19 mouse cellular contexts compared by ENCODE assay signal in the genomic region with DNA sequence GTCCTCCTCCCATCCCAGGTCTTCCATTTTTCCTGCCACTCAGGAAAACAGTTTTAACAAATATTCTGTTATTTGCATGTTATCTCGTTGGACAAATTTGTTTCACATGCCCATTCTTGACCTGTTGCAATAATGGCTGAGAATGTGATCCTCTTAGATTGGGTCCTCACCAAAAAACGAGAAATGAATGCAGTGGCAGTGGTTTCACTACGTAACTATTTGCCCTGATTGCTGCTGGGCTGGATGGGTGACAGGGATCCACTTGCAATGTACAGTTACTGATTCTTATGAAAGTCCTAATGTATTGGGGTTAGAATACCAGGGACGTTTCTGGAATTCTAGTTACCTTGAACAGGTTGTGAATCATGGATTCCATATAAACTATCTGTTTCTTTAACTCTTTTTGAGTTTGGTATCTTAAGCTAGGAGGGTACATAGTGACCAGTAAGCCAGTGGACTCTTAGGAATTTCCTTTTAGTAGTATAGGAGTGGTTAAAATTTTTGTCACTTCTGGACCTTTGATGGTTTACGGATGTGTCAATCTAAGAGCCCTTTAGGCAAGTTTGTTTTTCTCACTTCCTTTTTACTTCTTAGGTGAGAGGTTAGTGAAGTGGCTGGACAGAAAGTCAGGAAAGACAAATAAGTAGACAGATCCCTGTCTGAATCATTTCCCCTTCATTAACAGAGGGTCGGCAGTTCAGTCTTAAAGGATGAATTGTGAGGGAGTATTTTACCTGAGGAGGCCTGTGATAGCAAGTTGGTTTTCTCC.
"Had no signal": no experiment of that assay in that cellular context is flagged by ENCODE, and none has a peak within 500 bp of the region (broad histone marks: within the 10 kb centered on the region; RNA-seq: fewer than 3 reads in every experiment).

No protein-coding gene starts in this region.

- H3K4me2 ChIP-seq: liver, embryonic 13.5 days; liver, embryonic 15.5 days; lung, embryonic 15.5 days; midbrain, embryonic 11.5 days; midbrain, embryonic 13.5 days; midbrain, embryonic 15.5 days; neural tube, embryonic 12.5 days; stomach, embryonic 15.5 days had no signal

- H3K27me3 ChIP-seq: liver, embryonic 13.5 days; liver, embryonic 15.5 days; lung, embryonic 15.5 days; megakaryocyte, embryonic 14.5 days; midbrain, embryonic 13.5 days; midbrain, embryonic 15.5 days; neural tube, embryonic 12.5 days; stomach, embryonic 15.5 days had no signal

- ATAC-seq: liver, postnatal 0 days; midbrain, embryonic 13.5 days; midbrain, embryonic 15.5 days had no signal

- H3K9me3 ChIP-seq: liver, embryonic 13.5 days; liver, embryonic 15.5 days; lung, embryonic 15.5 days; megakaryocyte, embryonic 14.5 days; midbrain, embryonic 13.5 days; midbrain, embryonic 15.5 days; stomach, embryonic 15.5 days had no signal

- H3K4me3 ChIP-seq: liver, embryonic 13.5 days; liver, embryonic 15.5 days; lung, embryonic 15.5 days; megakaryocyte, embryonic 14.5 days; midbrain, embryonic 13.5 days; midbrain, embryonic 15.5 days; neural tube, embryonic 12.5 days; stomach, embryonic 15.5 days had no signal

- H3K4me1 ChIP-seq: neural tube, embryonic 12.5 days; stomach, embryonic 15.5 days had no signal

- DNase-seq: liver, embryonic 13.5 days; liver, postnatal 0 days; lung, adult 2 months; lung, postnatal 10 days; lung, postnatal 36 days; right cerebral cortex, postnatal 14 days; thymus, adult 2 months; thymus, postnatal 25 days; thymus, postnatal 4 days had no signal

- H3K27ac ChIP-seq: liver, embryonic 13.5 days; liver, embryonic 15.5 days; lung, embryonic 15.5 days; macrophage; midbrain, embryonic 13.5 days; midbrain, embryonic 15.5 days; neural tube, embryonic 12.5 days; stomach, embryonic 15.5 days; stomach, postnatal 0 days had no signal

- H3K9ac ChIP-seq: liver, embryonic 13.5 days; liver, embryonic 15.5 days; liver, postnatal 0 days; lung, embryonic 15.5 days; midbrain, embryonic 13.5 days; midbrain, embryonic 15.5 days; neural tube, embryonic 12.5 days; stomach, embryonic 15.5 days had no signal
